Mouse (Mus musculus) stomach, embryonic 16.5 days (tissue): ENCODE measurements at regions not wholly inside any gene's neighbourhood (a gene's known extent, or its start where the extent isn't known, plus 50 kb on each side); places are given as distances from the start of the nearest gene placed in this dataset.

Experiments
- ATAC-seq: fragments of 200-750 bp; cut with Nextera tagmentation; 2 replicates; pipeline ENCODE4 v1.8.0; 2017; ENCODE audit warnings: moderate number of reproducible peaks, moderate TSS enrichment; ENCODE audit not compliant: insufficient read depth, low FRiP score
- H3K27ac ChIP-seq: fragments of 300-500 bp; sonication (generic); 2 replicates; pipeline ENCODE4 v1.5.1; 2014; ENCODE audit warnings: low read length
- H3K27me3 ChIP-seq: fragments of 300-500 bp; sonication (generic); 2 replicates; pipeline ENCODE4 v1.6.1; 2014; ENCODE audit warnings: low read length, control low read depth, mixed read lengths; ENCODE audit not compliant: control insufficient read depth, insufficient read depth
- H3K36me3 ChIP-seq: fragments of 300-500 bp; sonication (generic); 2 replicates; pipeline ENCODE4 v1.6.1; 2014; ENCODE audit warnings: low read length; ENCODE audit not compliant: control insufficient read depth, insufficient read depth
- H3K4me1 ChIP-seq: fragments of 300-500 bp; sonication (generic); 2 replicates; pipeline ENCODE4 v1.6.1; 2014; ENCODE audit warnings: low read length, control low read depth, mixed read lengths; ENCODE audit not compliant: control insufficient read depth, insufficient read depth
- H3K4me2 ChIP-seq: fragments of 300-500 bp; sonication (generic); 2 replicates; pipeline ENCODE4 v1.6.1; 2014; ENCODE audit warnings: low read depth, low read length, mixed read lengths
- H3K4me3 ChIP-seq: fragments of 300-500 bp; sonication (generic); replicated peaks from 2 replicates; pipeline ENCODE4 v1.5.1; 2014; ENCODE audit warnings: mild to moderate bottlenecking, low read length
- H3K9ac ChIP-seq: fragments of 300-500 bp; sonication (generic); 2 replicates; pipeline ENCODE4 v1.6.1; 2014; ENCODE audit warnings: low read length
- H3K9me3 ChIP-seq: fragments of 300-500 bp; sonication (generic); replicated peaks from 2 replicates; pipeline ENCODE4 v1.6.1; 2016; ENCODE audit warnings: low read length, control low read depth; ENCODE audit not compliant: control insufficient read depth
- WGBS: fragments of 180-500 bp; shearing (Covaris S2); extraction: QIAGEN DNeasy Blood & Tissue Kit; methylation state at CpG from one replicate; pipeline ENCODE4 v1.1.7; 2014; 5-methylcytosine and 5-hydroxymethylcytosine counted together

DNA sequence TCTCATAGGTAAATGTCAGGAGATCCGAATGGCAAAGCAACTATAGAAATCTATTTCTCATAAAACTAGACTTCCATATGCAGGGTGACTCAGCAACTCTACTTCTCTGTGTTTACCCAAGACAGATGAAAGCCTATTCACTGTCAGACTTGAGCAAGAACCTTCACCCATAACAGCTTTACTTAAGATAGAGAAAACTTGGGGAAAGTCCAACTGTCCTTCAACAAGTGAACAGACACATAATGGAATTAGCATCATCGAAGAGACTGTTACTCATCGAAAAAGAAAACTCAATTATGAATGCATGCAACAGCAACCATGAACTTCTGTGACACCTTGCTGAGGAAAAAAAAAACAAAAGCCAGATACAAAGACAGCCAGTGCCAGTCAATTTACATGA, 271.0 kb upstream of the Cdh5 start:
- Histone ChIP-seq H3K27me3 (no peaks in the 10 kb centered on the region), H3K9me3 (no peaks in the 10 kb centered on the region), H3K9ac (no peak overlapping the region), H3K36me3 (no peaks in the 10 kb centered on the region), H3K27ac (no peak overlapping the region), H3K4me2 (no peak overlapping the region), H3K4me1 (no peaks in the 10 kb centered on the region; the same call in 1 of the 2 replicates), H3K4me3 (no peak overlapping the region)
- no peak for ATAC-seq
- WGBS = 74% methylated on average over 3 of the region's 3 CpGs

DNA sequence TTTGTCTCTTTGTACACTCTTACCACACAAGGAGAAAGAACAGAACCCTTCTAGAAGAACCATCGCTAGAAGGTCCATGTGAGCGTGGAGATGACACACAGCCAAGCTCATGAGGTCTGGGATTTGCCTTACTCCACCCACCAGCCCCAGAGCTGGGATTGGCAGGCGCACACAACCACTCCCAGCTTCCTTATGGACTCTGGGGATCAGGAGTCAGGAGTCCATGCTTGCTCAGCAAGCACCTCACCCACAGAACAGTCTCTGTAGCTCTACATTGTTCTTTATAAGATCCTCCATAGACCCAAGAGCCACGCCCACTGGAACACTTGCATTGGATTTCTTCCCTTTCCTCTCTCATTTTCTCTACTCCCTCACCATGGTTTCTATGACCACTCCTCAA, 261.4 kb upstream of the Cdh5 start:
- Histone ChIP-seq H3K27me3 (no peaks in the 10 kb centered on the region; the same call in 1 of the 2 replicates), H3K36me3 (no peaks in the 10 kb centered on the region), H3K4me1 (no peaks in the 10 kb centered on the region), H3K27ac (no peak overlapping the region), H3K4me2 (no peak overlapping the region), H3K9ac (no peak overlapping the region), H3K9me3 (no peaks in the 10 kb centered on the region), H3K4me3 (no peak overlapping the region)
- 91% methylated on average over 4 of the region's 4 CpGs for WGBS
- ATAC-seq = no peak

DNA sequence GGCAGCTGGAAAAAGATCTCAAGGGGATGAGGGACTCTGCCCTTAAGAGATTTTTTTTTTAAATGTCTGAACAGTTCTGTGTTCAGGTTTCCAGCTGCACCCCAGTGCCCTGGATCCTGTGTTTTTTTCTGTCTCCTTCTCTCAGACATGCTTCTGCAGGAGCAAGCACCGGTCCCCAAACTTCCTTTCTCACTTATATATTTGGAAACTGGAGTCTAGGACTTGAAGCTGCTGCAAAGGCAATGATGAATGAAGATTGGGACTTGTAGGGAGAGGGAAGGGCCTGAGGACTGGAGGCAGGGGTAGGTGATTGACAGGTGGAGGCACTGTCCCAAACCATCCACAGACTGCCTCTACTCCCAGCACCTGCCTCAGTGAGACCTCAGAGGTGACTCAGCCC, 255.5 kb upstream of the Cdh5 start:
- Histone ChIP-seq H3K4me3 (no peak overlapping the region), H3K4me1 (no peaks in the 10 kb centered on the region; the same call in 1 of the 2 replicates), H3K9me3 (no peaks in the 10 kb centered on the region), H3K27ac (no peak overlapping the region), H3K36me3 (no peaks in the 10 kb centered on the region), H3K4me2 (no peak overlapping the region), H3K9ac (no peak overlapping the region), H3K27me3 (no peaks in the 10 kb centered on the region)
- no peak for ATAC-seq
- WGBS = 68% methylated on average over 1 of the region's 1 CpGs

DNA sequence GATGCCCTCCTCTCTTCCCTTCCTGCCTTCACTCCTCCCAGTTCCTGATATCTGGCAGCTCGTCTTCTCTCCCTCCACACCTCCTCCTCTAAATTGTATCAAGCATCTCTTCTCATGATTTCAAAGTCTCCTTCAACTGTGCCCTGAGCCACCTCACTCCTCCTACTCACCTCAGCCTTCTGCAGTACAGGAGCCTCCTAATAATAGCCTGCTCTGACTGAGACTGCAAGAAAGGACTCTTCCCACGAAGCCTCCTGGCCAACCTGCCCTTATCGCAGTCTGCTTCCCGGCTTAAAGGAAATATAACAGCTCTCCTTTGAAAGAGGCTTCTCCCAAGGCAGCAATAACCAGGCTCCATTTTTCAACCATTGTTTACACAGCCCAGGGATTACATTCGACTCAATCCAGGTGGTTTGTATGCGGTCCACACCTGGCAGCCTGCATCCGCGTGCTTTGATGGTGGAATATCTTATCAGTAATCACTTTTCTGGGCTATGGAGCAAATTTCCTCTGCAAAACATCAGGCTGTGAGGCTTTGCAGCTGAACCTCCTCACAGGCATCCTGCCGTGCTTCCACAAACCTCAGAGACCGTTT, 254.9 kb upstream of the Cdh5 start:
- H3K27ac ChIP-seq = no peak overlapping the region
- H3K9me3 ChIP-seq = no peaks in the 10 kb centered on the region
- H3K4me1 ChIP-seq = no peaks in the 10 kb centered on the region; the same call in 1 of the 2 replicates
- ATAC-seq = peak; percentile 40; the same call in 1 of the 2 replicates
- H3K9ac ChIP-seq = no peak overlapping the region
- no peaks in the 10 kb centered on the region for H3K36me3 ChIP-seq
- 15% methylated on average over 10 of the region's 10 CpGs for WGBS
- no peaks in the 10 kb centered on the region for H3K27me3 ChIP-seq
- no peak overlapping the region for H3K4me2 ChIP-seq
- no peak overlapping the region for H3K4me3 ChIP-seq

DNA sequence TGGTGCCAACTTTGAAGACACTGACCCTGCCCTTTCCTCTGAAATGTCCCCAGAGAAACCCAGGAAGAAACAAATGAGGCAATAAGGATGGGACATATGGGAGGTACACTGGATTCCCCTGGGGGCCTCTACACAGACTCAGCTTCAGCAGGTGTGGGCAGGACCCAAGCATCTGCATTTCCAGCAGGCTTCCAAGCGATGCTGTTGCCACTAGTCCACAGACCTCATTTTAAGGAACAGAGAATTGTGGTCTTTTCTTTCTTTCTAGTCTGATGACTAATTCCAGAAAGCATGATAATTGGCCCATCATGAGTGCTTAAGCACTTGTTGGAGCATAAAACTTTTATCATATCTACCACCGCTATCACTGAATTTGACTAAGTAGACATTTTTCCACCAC, 251.6 kb upstream of the Cdh5 start:
- no peak overlapping the region for H3K9ac ChIP-seq
- 88% methylated on average over 2 of the region's 2 CpGs for WGBS
- H3K4me2 ChIP-seq = no peak overlapping the region
- no peak overlapping the region for H3K4me3 ChIP-seq
- no peaks in the 10 kb centered on the region for H3K9me3 ChIP-seq
- H3K4me1 ChIP-seq = no peaks in the 10 kb centered on the region; the same call in 1 of the 2 replicates
- H3K27ac ChIP-seq = no peak overlapping the region
- no peaks in the 10 kb centered on the region for H3K27me3 ChIP-seq
- no peaks in the 10 kb centered on the region for H3K36me3 ChIP-seq
- no peak for ATAC-seq

DNA sequence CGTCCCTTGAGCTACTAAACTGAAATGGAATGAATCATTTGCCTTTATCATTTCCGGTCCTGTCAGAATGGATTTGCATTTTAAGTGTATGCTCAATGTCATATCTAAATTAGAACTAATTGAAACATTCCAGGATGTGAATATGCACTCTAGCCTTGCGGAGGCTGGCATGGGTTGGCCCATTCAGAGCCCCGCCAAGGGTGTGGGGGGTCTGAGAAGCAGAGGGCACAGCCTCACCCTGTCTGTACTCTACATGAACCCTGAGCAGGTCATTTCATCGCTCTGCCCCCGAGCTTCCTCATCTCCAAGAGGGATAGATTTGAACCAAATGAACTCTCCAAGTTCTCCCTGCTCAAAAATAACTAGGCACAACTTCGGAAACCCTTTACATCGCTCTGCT, 250.1 kb upstream of the Cdh5 start:
- Histone ChIP-seq H3K4me3 (no peak overlapping the region), H3K27ac (no peak overlapping the region), H3K27me3 (no peaks in the 10 kb centered on the region), H3K36me3 (no peaks in the 10 kb centered on the region), H3K9ac (no peak overlapping the region), H3K4me1 (no peaks in the 10 kb centered on the region; the same call in 1 of the 2 replicates), H3K9me3 (no peaks in the 10 kb centered on the region), H3K4me2 (no peak overlapping the region)
- WGBS = 74% methylated on average over 8 of the region's 8 CpGs
- no peak for ATAC-seq

DNA sequence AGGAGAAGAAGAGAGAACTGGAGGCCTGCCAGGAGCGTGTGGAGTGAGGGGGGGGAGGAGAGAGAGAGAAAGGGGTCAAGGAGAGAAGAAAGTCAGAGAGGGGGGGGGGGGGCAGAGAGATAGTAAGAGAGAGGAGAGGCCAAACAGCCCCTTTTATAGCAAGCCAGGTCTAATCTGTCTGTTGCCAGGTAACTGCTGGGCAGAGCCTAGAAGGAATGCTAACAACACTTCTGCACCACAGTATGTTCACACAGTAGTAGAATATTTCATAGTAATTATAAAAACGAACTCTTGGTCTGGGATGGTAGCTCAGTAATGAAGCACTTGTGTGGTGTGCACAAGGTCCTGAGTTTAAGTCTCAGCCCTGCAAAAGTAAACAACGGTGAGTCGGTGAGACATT, 248.4 kb upstream of the Cdh5 start:
- H3K4me3 ChIP-seq = no peak overlapping the region
- H3K4me1 ChIP-seq = no peaks in the 10 kb centered on the region
- no peak overlapping the region for H3K9ac ChIP-seq
- no peak for ATAC-seq
- no peaks in the 10 kb centered on the region for H3K36me3 ChIP-seq
- no peaks in the 10 kb centered on the region for H3K27me3 ChIP-seq
- 50% methylated on average over 4 of the region's 4 CpGs for WGBS
- no peak overlapping the region for H3K4me2 ChIP-seq
- H3K27ac ChIP-seq = no peak overlapping the region
- no peaks in the 10 kb centered on the region for H3K9me3 ChIP-seq

DNA sequence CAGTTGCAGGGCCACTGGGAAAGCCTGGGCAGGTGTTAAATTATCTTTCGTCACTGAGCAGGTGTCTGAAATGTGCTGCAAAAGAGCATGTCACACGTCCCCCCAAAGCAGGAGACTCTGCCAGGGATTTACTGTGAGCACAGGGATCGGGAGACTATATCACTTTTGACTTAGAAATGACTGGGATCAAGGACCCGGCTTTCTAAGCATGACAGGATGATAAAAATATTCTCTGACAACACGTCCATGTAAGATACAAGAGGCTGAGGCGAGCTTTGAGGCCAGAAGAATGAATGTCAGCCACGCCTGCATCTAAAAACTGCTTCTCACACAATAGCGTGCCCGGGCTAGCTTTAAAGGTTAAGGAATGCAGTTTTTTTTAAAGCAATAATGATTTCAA, 246.1 kb upstream of the Cdh5 start:
- no peaks in the 10 kb centered on the region for H3K4me1 ChIP-seq
- no peak overlapping the region for H3K4me3 ChIP-seq
- H3K36me3 ChIP-seq = no peaks in the 10 kb centered on the region
- WGBS = 57% methylated on average over 9 of the region's 9 CpGs
- no peak overlapping the region for H3K4me2 ChIP-seq
- ATAC-seq = no peak
- no peaks in the 10 kb centered on the region for H3K9me3 ChIP-seq
- no peaks in the 10 kb centered on the region for H3K27me3 ChIP-seq
- H3K27ac ChIP-seq = peak overlapping the region; percentile 27; the same call in 1 of the 2 replicates
- no peak overlapping the region for H3K9ac ChIP-seq

DNA sequence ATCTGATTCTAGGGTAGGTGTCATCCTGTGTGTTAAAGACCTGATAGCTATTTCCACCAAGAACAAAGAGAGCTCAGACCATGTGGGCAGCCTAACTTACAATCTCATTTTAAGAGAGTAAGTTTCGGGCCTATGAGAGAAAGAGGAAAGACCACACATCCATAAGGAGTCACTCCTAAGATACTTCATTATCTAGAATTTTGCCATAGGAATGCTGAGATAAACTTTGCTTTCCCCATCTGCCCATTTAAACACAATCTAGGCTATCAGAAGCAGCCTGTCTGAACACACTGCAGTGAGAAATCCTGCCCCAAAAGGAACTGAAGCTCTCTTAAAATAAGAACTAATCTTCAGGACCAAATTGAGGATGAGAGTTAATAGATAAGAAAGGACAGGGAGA, 242.3 kb upstream of the Cdh5 start:
- no peaks in the 10 kb centered on the region for H3K36me3 ChIP-seq
- no peaks in the 10 kb centered on the region for H3K27me3 ChIP-seq
- no peaks in the 10 kb centered on the region for H3K9me3 ChIP-seq
- no peak overlapping the region for H3K27ac ChIP-seq
- H3K4me3 ChIP-seq = no peak overlapping the region
- no peaks in the 10 kb centered on the region for H3K4me1 ChIP-seq
- ATAC-seq = no peak
- WGBS = 89% methylated on average over 1 of the region's 1 CpGs
- no peak overlapping the region for H3K9ac ChIP-seq
- no peak overlapping the region for H3K4me2 ChIP-seq
